Mouse (Mus musculus) embryonic fibroblast, embryonic 13.5 days (primary cell): ENCODE measurements at regions not wholly inside any gene's neighbourhood (a gene's known extent, or its start where the extent isn't known, plus 50 kb on each side); places are given as distances from the start of the nearest gene placed in this dataset.
A peak's percentile ranks its signal among the peaks of the same experiment; 100 is the strongest.

Experiments
- H3K27ac ChIP-seq: 2 replicates; pipeline ENCODE4 v1.5.1; 2012; ENCODE audit warnings: low read length, control low read depth, inconsistent platforms; ENCODE audit not compliant: insufficient read depth
- H3K4me1 ChIP-seq: 2 replicates; pipeline ENCODE4 v1.6.1; 2011; ENCODE audit warnings: low read length; ENCODE audit not compliant: control insufficient read depth, insufficient read depth
- H3K4me3 ChIP-seq: 2 replicates; pipeline ENCODE4 v1.5.1; 2011; ENCODE audit warnings: mild to moderate bottlenecking, control low read depth, low read length; ENCODE audit not compliant: insufficient read depth
- CTCF ChIP-seq: IDR thresholded peaks from 2 replicates; pipeline ENCODE4 v1.5.1; 2011; ENCODE audit warnings: mild to moderate bottlenecking, control low read depth, low read length, moderate library complexity, borderline replicate concordance; ENCODE audit not compliant: insufficient read depth
- POLR2A ChIP-seq: IDR thresholded peaks from 2 replicates; pipeline ENCODE4 v1.6.1; 2011; ENCODE audit warnings: low read depth, mild to moderate bottlenecking, control low read depth, low read length, moderate library complexity

- Histone ChIP-seq H3K27ac (no peak overlapping the region), H3K4me3 (no peak overlapping the region), H3K4me1 (no peaks in the 10 kb centered on the region)
- TF ChIP-seq CTCF (0 out of 2 replicates have a peak, but pooled peaks have one; percentile 6), POLR2A (no peak)
These were observed 77.8 kb downstream of the Rpia start for GRCm38 (mm10) chr6:70714239-70714638.

DNA sequence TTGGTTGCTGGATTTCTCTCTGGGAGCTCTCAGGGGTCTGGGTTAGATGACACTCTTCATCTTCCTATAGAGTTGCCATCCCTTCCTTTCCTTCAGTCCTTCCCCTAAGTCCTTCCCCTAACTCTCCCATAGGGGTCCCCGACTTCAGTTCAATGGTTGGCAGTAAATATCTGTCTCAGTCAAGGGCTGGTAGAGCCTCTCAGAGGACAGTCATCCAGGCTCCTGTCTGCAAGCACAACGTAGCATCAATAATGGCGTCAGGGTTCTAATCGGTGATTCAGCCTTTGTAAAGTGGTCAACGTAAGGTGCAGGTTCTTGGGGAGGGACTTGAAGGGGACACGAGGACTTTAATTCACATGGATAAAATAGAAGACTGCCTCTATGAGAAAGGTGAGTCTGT, 78.4 kb downstream of the Rpia start:
- TF ChIP-seq CTCF (no peak), POLR2A (no peak)
- Histone ChIP-seq H3K27ac (no peak overlapping the region), H3K4me3 (no peak overlapping the region), H3K4me1 (no peaks in the 10 kb centered on the region)

GRCm38 (mm10) chr6:70713118-70713517, 78.9 kb downstream of the Rpia start:
- H3K4me3 ChIP-seq: no peak overlapping the region
- H3K4me1 ChIP-seq: no peaks in the 10 kb centered on the region
- H3K27ac ChIP-seq: no peak overlapping the region
- TF ChIP-seq POLR2A (no peak), CTCF (no peak)

- H3K27ac ChIP-seq: no peak overlapping the region
- H3K4me1 ChIP-seq: no peaks in the 10 kb centered on the region
- TF ChIP-seq CTCF: peak; percentile 28; the same call in 1 of the 2 replicates
- no peak for TF ChIP-seq POLR2A
- H3K4me3 ChIP-seq: no peak overlapping the region
These were observed 82.5 kb downstream of the Rpia start for GRCm38 (mm10) chr6:70709338-70710055.

GRCm38 (mm10) chr6:70695596-70695995, 96.4 kb downstream of the Rpia start:
- TF ChIP-seq POLR2A: no peak
- no peak for TF ChIP-seq CTCF
- Histone ChIP-seq H3K4me1 (no peaks in the 10 kb centered on the region), H3K27ac (no peak overlapping the region), H3K4me3 (no peak overlapping the region)
